Mouse (Mus musculus): ENCODE measurements around the gene Cphx3.
"Not testable (repeated sequence)": the region's sequence is repeated elsewhere in the genome, so short reads cannot be mapped to it uniquely, and the experiment has no call there.

GRCm38 (mm10) chr14:26257756-26258617, 175.9 kb downstream of the Cphx3 start, which contains the start of gene Duxbl3:
- TF ChIP-seq POLR2A (IDR thresholded peaks at IDR 0.05; ENCODE audit: borderline replicate concordance, control insufficient read depth, low read depth, low read length); CTCF (IDR thresholded peaks at IDR 0.05; ENCODE audit: control insufficient read depth, insufficient read depth, low read length): not testable (repeated sequence)

Data from bone marrow, adult 2 months (tissue).